Mouse (Mus musculus) embryonic facial prominence, embryonic 10.5 days (tissue): ENCODE data around the gene Gm9508. TPM values are rescaled to one million over a fixed set of nuclear protein-coding genes. Genes with fewer than 3 reads are reported as not detected.
"Not testable (repeated sequence)": the region's sequence is repeated elsewhere in the genome, so short reads cannot be mapped to it uniquely, and the experiment has no call there.

Source experiments
- DNase-seq: peaks from one replicate; pipeline ENCODE4 v3.0.0-alpha.2; 2017; ENCODE audit warnings: low spot score
- H3K27ac ChIP-seq: fragments of 300-500 bp; sonication (generic); replicated peaks from 2 replicates; pipeline ENCODE4 v1.5.1; 2016; ENCODE audit warnings: mild to moderate bottlenecking
- H3K27me3 ChIP-seq: fragments of 300-500 bp; sonication (generic); replicated peaks from 2 replicates; pipeline ENCODE4 v1.6.1; 2016; ENCODE audit warnings: low read depth, mild to moderate bottlenecking; ENCODE audit not compliant: poor library complexity, severe bottlenecking
- H3K36me3 ChIP-seq: fragments of 300-500 bp; sonication (generic); replicated peaks from 2 replicates; pipeline ENCODE4 v1.6.1; 2016; ENCODE audit warnings: mild to moderate bottlenecking, moderate library complexity
- H3K4me1 ChIP-seq: fragments of 300-500 bp; sonication (generic); 2 replicates; pipeline ENCODE4 v1.6.1; 2016
- H3K4me3 ChIP-seq: fragments of 300-500 bp; sonication (generic); 2 replicates; pipeline ENCODE4 v1.5.1; 2016; ENCODE audit warnings: mild to moderate bottlenecking, moderate library complexity
- H3K9me3 ChIP-seq: fragments of 300-500 bp; sonication (generic); 2 replicates; pipeline ENCODE4 v1.6.1; 2016; ENCODE audit warnings: mild to moderate bottlenecking
- WGBS: fragments of 180-500 bp; shearing (Covaris S2); methylation state at CpG from one replicate; pipeline ENCODE4 v1.1.7; 2016; 5-methylcytosine and 5-hydroxymethylcytosine counted together
- polyA plus RNA-seq: library from polyadenylated mRNA; unstranded; fragments of >200 nt; fragmentation: Nextera tagmentation; extraction: Ambion mirVana; gene quantifications from 2 replicates; pipeline ENCODE4 v1.2.1, GENCODE M21; 2016

Gm9508 gene
- polyA plus RNA-seq, 1 experiment from 2014 or later: not detected

- no peaks in the 10 kb centered on the region for H3K36me3 ChIP-seq
- H3K9me3 ChIP-seq: peaks cover 27% of the 10 kb centered on the region
- no peaks in the 10 kb centered on the region for H3K4me1 ChIP-seq
- no peaks in the 10 kb centered on the region for H3K27me3 ChIP-seq
- no peak within 1 kb of the TSS for H3K4me3 ChIP-seq
- H3K27ac ChIP-seq: no peak within 1 kb of the TSS
- WGBS: 95% methylated on average over 1 of the region's 1 CpGs
- no peak for DNase-seq
These were observed 9.3 kb upstream of the Gm9508 start, which contains the start of gene Gm10272 for GRCm38 (mm10) chr10:77706326-77706725. Gene Gm10272 (plus strand): TSS chr10:77706626.

GRCm38 (mm10) chr10:77690356-77690807, 6.7 kb downstream of the Gm9508 start, which contains the start of gene Gm19402:
Gene Gm19402 (minus strand): TSS chr10:77690757.
- not testable (repeated sequence) for H3K9me3 ChIP-seq, H3K4me3 ChIP-seq, H3K27ac ChIP-seq, DNase-seq, H3K36me3 ChIP-seq
- peaks cover 53% of the 10 kb centered on the region for H3K4me1 ChIP-seq
- H3K27me3 ChIP-seq: peaks cover 56% of the 10 kb centered on the region
- WGBS: 74% methylated on average over 3 of the region's 3 CpGs

- WGBS: 18% methylated on average over 10 of the region's 10 CpGs
- Histone ChIP-seq H3K9me3 (no peaks in the 10 kb centered on the region), H3K27ac (no peak overlapping the region), H3K27me3 (peaks cover 81% of the 10 kb centered on the region), H3K4me3 (no peak overlapping the region), H3K4me1 (peaks cover 53% of the 10 kb centered on the region), H3K36me3 (no peaks in the 10 kb centered on the region)
- DNase-seq: no peak
These were observed 10.0 kb downstream of the Gm9508 start for GRCm38 (mm10) chr10:77687021-77687420.

- H3K4me3 ChIP-seq: no peak within 1 kb of the TSS
- peaks cover 76% of the 10 kb centered on the region for H3K27me3 ChIP-seq
- H3K27ac ChIP-seq: no peak within 1 kb of the TSS
- DNase-seq: no peak
- H3K4me1 ChIP-seq: peaks cover 53% of the 10 kb centered on the region
- no peaks in the 10 kb centered on the region for H3K9me3 ChIP-seq
- H3K36me3 ChIP-seq: no peaks in the 10 kb centered on the region
- WGBS: 3% methylated on average over 22 of the region's 22 CpGs
These were observed 11.0 kb downstream of the Gm9508 start, which contains the start of gene Tspear for GRCm38 (mm10) chr10:77685895-77686664. Gene Tspear (plus strand): TSS chr10:77686569.

- Histone ChIP-seq H3K27ac (no peak overlapping the region), H3K36me3 (no peaks in the 10 kb centered on the region), H3K9me3 (no peaks in the 10 kb centered on the region), H3K27me3 (peaks cover 77% of the 10 kb centered on the region), H3K4me1 (peaks cover 39% of the 10 kb centered on the region), H3K4me3 (no peak overlapping the region)
- 26% methylated on average over 8 of the region's 8 CpGs for WGBS
- DNase-seq: peak; percentile 57
These were observed 12.9 kb downstream of the Gm9508 start for GRCm38 (mm10) chr10:77684181-77684580.

- Histone ChIP-seq H3K4me1 (peaks cover 43% of the 10 kb centered on the region), H3K9me3 (no peaks in the 10 kb centered on the region), H3K27me3 (peaks cover 77% of the 10 kb centered on the region), H3K4me3 (no peak overlapping the region), H3K36me3 (no peaks in the 10 kb centered on the region), H3K27ac (no peak overlapping the region)
- no peak for DNase-seq
- 69% methylated on average over 7 of the region's 7 CpGs for WGBS
These were observed 14.0 kb downstream of the Gm9508 start for GRCm38 (mm10) chr10:77682994-77683393.

GRCm38 (mm10) chr10:77677562-77677961, 19.5 kb downstream of the Gm9508 start:
- Histone ChIP-seq H3K4me3 (peak overlapping the region; percentile 58), H3K9me3 (no peaks in the 10 kb centered on the region), H3K27ac (peak overlapping the region; percentile 66), H3K36me3 (no peaks in the 10 kb centered on the region), H3K4me1 (peaks cover 33% of the 10 kb centered on the region), H3K27me3 (peaks cover 61% of the 10 kb centered on the region)
- under 1% methylated on average over 35 of the region's 35 CpGs for WGBS
- DNase-seq: peak; percentile 62

- Histone ChIP-seq H3K27ac (no peak overlapping the region), H3K4me3 (no peak overlapping the region), H3K9me3 (no peaks in the 10 kb centered on the region), H3K4me1 (peaks cover 31% of the 10 kb centered on the region), H3K36me3 (no peaks in the 10 kb centered on the region), H3K27me3 (peaks cover 42% of the 10 kb centered on the region)
- 58% methylated on average over 13 of the region's 13 CpGs for WGBS
- DNase-seq: no peak
These were observed 23.3 kb downstream of the Gm9508 start for GRCm38 (mm10) chr10:77673765-77674164.

GRCm38 (mm10) chr10:77671519-77671918, 25.5 kb downstream of the Gm9508 start:
- no peak overlapping the region for H3K27ac ChIP-seq
- H3K36me3 ChIP-seq: no peaks in the 10 kb centered on the region
- H3K4me3 ChIP-seq: no peak overlapping the region
- peaks cover 19% of the 10 kb centered on the region for H3K27me3 ChIP-seq
- DNase-seq: no peak
- H3K9me3 ChIP-seq: no peaks in the 10 kb centered on the region
- peaks cover 15% of the 10 kb centered on the region for H3K4me1 ChIP-seq
- WGBS: 82% methylated on average over 4 of the region's 4 CpGs

- Histone ChIP-seq H3K27me3 (peaks cover 11% of the 10 kb centered on the region), H3K9me3 (no peaks in the 10 kb centered on the region), H3K4me3 (no peak overlapping the region), H3K36me3 (no peaks in the 10 kb centered on the region), H3K27ac (no peak overlapping the region), H3K4me1 (peaks cover 15% of the 10 kb centered on the region)
- no peak for DNase-seq
- 77% methylated on average over 4 of the region's 4 CpGs for WGBS
These were observed 26.3 kb downstream of the Gm9508 start for GRCm38 (mm10) chr10:77670710-77671109.

GRCm38 (mm10) chr10:77667402-77667801, 29.6 kb downstream of the Gm9508 start:
- H3K27me3 ChIP-seq: peaks cover 12% of the 10 kb centered on the region
- no peak overlapping the region for H3K27ac ChIP-seq
- no peaks in the 10 kb centered on the region for H3K9me3 ChIP-seq
- H3K4me3 ChIP-seq: no peak overlapping the region
- no peak for DNase-seq
- no peaks in the 10 kb centered on the region for H3K36me3 ChIP-seq
- 85% methylated on average over 4 of the region's 4 CpGs for WGBS
- H3K4me1 ChIP-seq: no peaks in the 10 kb centered on the region

GRCm38 (mm10) chr10:77666342-77666741, 30.7 kb downstream of the Gm9508 start:
- no peak for DNase-seq
- Histone ChIP-seq H3K4me3 (no peak overlapping the region), H3K27ac (no peak overlapping the region), H3K27me3 (peaks cover 12% of the 10 kb centered on the region), H3K9me3 (no peaks in the 10 kb centered on the region), H3K4me1 (no peaks in the 10 kb centered on the region), H3K36me3 (no peaks in the 10 kb centered on the region)
- 86% methylated on average over 8 of the region's 8 CpGs for WGBS
